Mouse (Mus musculus) CH12.LX (cell line): ENCODE data around the gene Rap1a.

Experiments used
- CTCF ChIP-seq, 2 experiments: IDR thresholded peaks in 1 of 2; conservative IDR thresholded peaks in 1 of 2; 2 replicates each; pipeline ENCODE4 v1.5.1; 2011 to 2012; ENCODE audit warnings: low read depth in 2 of 2, low read length in 2 of 2, improper control_type of control experiment in 1 of 2, inconsistent platforms in 1 of 2, mild to moderate bottlenecking in 1 of 2, moderate library complexity in 1 of 2
- EP300 ChIP-seq: IDR thresholded peaks from 2 replicates; pipeline ENCODE4 v1.6.1; 2011; ENCODE audit warnings: low read length, improper control_type of control experiment
- MAZ ChIP-seq: IDR thresholded peaks from 2 replicates; pipeline ENCODE4 v1.6.1; 2012; ENCODE audit warnings: low read depth, mild to moderate bottlenecking, inconsistent platforms, low read length, improper control_type of control experiment, moderate library complexity
- MEF2A ChIP-seq: IDR thresholded peaks from 2 replicates; pipeline ENCODE4 v1.6.1; 2014; ENCODE audit warnings: low read depth, mild to moderate bottlenecking, inconsistent platforms, low read length, improper control_type of control experiment, borderline replicate concordance
- MXI1 ChIP-seq: IDR thresholded peaks from 2 replicates; pipeline ENCODE4 v1.6.1; 2011; ENCODE audit warnings: mild to moderate bottlenecking, low read depth, low read length, improper control_type of control experiment
- NELFE ChIP-seq: IDR thresholded peaks from 2 replicates; pipeline ENCODE4 v1.6.1; 2011; ENCODE audit warnings: low read depth, low read length, improper control_type of control experiment
- POLR2A ChIP-seq: IDR thresholded peaks from 2 replicates; pipeline ENCODE4 v1.6.1; 2011; ENCODE audit warnings: low read depth, mild to moderate bottlenecking, improper control_type of control experiment, low read length
- RAD21 ChIP-seq: IDR thresholded peaks from 2 replicates; pipeline ENCODE4 v1.6.1; 2011; ENCODE audit warnings: low read depth, mild to moderate bottlenecking, low read length, improper control_type of control experiment, moderate library complexity
- RCOR1 ChIP-seq: conservative IDR thresholded peaks from 2 replicates; pipeline ENCODE4 v1.6.1; 2012; ENCODE audit warnings: low read depth, mild to moderate bottlenecking, inconsistent platforms, low read length, improper control_type of control experiment
- TCF12 ChIP-seq: IDR thresholded peaks from 2 replicates; pipeline ENCODE4 v1.6.1; 2014; ENCODE audit warnings: low read depth, mild to moderate bottlenecking, inconsistent platforms, low read length, improper control_type of control experiment
- USF1 ChIP-seq: IDR thresholded peaks from 2 replicates; pipeline ENCODE4 v1.6.1; 2014; ENCODE audit warnings: low read depth, mild to moderate bottlenecking, inconsistent platforms, low read length, improper control_type of control experiment
- USF2 ChIP-seq: conservative IDR thresholded peaks from 2 replicates; pipeline ENCODE4 v1.6.1; 2011; ENCODE audit warnings: low read depth, low read length, improper control_type of control experiment

GRCm38 (mm10) chr3:105704031-105705008, 96.8 kb downstream of the Rap1a start, which contains the start of gene Inka2:
- TF ChIP-seq POLR2A, result peak; percentile 80
- no peak for TF ChIP-seq NELFE
- TF ChIP-seq EP300, result no peak
- no peak for TF ChIP-seq CTCF (conservative IDR thresholded peaks at IDR 0.05 in 1 of 2, IDR thresholded peaks at IDR 0.05 in 1 of 2; ENCODE audit: low read depth in 2 of 2, low read length in 2 of 2)
- TF ChIP-seq RAD21, result no peak
- TF ChIP-seq RCOR1, result no peak
- no peak for TF ChIP-seq MEF2A
- no peak for TF ChIP-seq USF1
- TF ChIP-seq TCF12, result peak; percentile 55
- TF ChIP-seq MXI1, result peak; percentile 33
- TF ChIP-seq MAZ, result peak; percentile 75; the same call in 1 of the 2 replicates
- TF ChIP-seq USF2, result no peak
